26 mouse cellular contexts compared by ENCODE assay signal in genomic region chr11:79679929-79680328, GRCm38 (mm10).
"Had no signal": no experiment of that assay in that cellular context is flagged by ENCODE, and none has a peak within 500 bp of the region (broad histone marks: within the 10 kb centered on the region; RNA-seq: fewer than 3 reads in every experiment).

No protein-coding gene starts in this region.

- H3K9me3 ChIP-seq: embryonic facial prominence, embryonic 10.5 days; embryonic facial prominence, embryonic 12.5 days; embryonic facial prominence, embryonic 13.5 days; embryonic facial prominence, embryonic 15.5 days; forebrain, embryonic 12.5 days; forebrain, embryonic 13.5 days; forebrain, embryonic 15.5 days; heart, embryonic 10.5 days had no signal

- H3K9ac ChIP-seq: embryonic facial prominence, embryonic 12.5 days; embryonic facial prominence, embryonic 13.5 days; embryonic facial prominence, embryonic 15.5 days; forebrain, embryonic 12.5 days; forebrain, embryonic 13.5 days; forebrain, embryonic 15.5 days; forebrain, postnatal 0 days had no signal

- H3K4me2 ChIP-seq: embryonic facial prominence, embryonic 12.5 days; embryonic facial prominence, embryonic 13.5 days; embryonic facial prominence, embryonic 15.5 days; forebrain, embryonic 12.5 days; forebrain, embryonic 13.5 days; forebrain, embryonic 15.5 days; heart, embryonic 11.5 days had no signal

- H3K27ac ChIP-seq: embryonic facial prominence, embryonic 10.5 days; embryonic facial prominence, embryonic 12.5 days; embryonic facial prominence, embryonic 13.5 days; embryonic facial prominence, embryonic 15.5 days; forebrain, embryonic 12.5 days; forebrain, embryonic 13.5 days; forebrain, embryonic 15.5 days; gastrocnemius, adult 2 months; heart, adult 2 months; heart, embryonic 10.5 days had no signal

- ATAC-seq: forebrain, embryonic 13.5 days; forebrain, embryonic 14.5 days; forebrain, embryonic 15.5 days; forebrain, embryonic 16.5 days; forebrain, postnatal 0 days had no signal

- H3K27me3 ChIP-seq: embryonic facial prominence, embryonic 12.5 days; embryonic facial prominence, embryonic 13.5 days; embryonic facial prominence, embryonic 15.5 days; forebrain, embryonic 12.5 days; forebrain, embryonic 13.5 days; forebrain, embryonic 15.5 days had no signal

- H3K36me3 ChIP-seq: embryonic facial prominence, embryonic 15.5 days; heart, embryonic 10.5 days had no signal

- H3K4me3 ChIP-seq: embryonic facial prominence, embryonic 10.5 days; embryonic facial prominence, embryonic 12.5 days; embryonic facial prominence, embryonic 13.5 days; embryonic facial prominence, embryonic 15.5 days; erythroblast, embryonic 14.5 days; forebrain, embryonic 12.5 days; forebrain, embryonic 13.5 days; forebrain, embryonic 15.5 days; gastrocnemius, adult 2 months; heart, adult 2 months; heart, embryonic 10.5 days had no signal

- DNase-seq: cerebellum, adult 9-10 months; cerebellum, postnatal 14 days; cerebellum, postnatal 25 days; cerebellum, postnatal 36 days; embryo, embryonic 11 days; forebrain, postnatal 0 days; gastrocnemius, adult 2 months; gastrocnemius, postnatal 10 days; gastrocnemius, postnatal 14 days; gastrocnemius, postnatal 25 days; gastrocnemius, postnatal 36 days; heart, adult 11 months; heart, adult 18-20 months; heart, adult 2 months had no signal
